Mouse (Mus musculus): ENCODE measurements around the gene Defb10. TPM values are rescaled to one million over a fixed set of nuclear protein-coding genes. Genes with fewer than 3 reads are reported as not detected.

The Defb10 gene
- not detected for polyA plus RNA-seq (2014; fragmentation: Illumina TruSeq; extraction: RNeasy Lipid Tissue Mini Kit (QIAGEN cat#74804); ENCODE audit: low read depth, low replicate concordance)

GRCm38 (mm10) chr8:21858586-21858985, at the start of gene Defb10:
Gene Defb10 (plus strand): TSS chr8:21858901.

DNA sequence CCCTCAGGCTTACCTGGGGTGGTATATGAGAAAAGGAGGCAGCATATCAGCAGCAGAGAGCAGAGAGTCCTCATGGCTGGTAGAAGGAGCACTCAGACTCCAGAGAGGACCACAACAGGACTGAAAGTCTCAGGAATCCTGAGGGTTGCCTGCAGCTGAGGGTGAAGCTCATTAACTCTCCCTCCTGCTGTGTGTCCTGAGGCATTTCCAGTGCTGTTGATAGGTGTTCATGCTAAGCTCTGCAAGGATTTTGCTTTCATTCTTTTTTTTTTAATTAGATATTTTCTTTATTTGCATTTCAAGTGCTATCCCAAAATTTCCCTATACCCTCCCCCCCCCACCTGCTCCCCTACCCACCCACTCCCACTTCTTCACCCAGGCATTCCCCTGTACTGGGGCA, 26.6 kb downstream of the Defb10 start, which contains the start of gene Defb9:
Gene Defb9, minus strand, starts transcription at position 101 of the 400 bp plus-strand sequence.

DNA sequence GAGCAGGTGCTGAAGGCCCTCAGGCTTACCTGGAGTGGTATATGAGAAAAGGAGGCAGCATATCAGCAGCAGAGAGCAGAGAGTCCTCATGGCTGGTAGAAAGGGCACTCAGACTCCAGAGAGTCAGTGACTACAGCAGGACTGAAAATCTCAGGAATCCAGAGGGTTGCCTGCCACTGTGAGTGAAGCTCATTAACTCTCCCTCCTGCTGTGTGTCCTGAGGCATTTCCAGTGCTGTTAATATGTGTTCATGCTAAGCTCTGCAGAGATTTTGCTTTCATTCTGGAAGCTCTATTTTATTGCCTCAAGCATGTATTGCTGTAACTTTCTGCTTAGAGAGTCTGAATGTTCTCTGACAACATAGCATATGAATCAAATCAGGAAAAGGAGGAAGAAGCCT, 47.6 kb downstream of the Defb10 start, which contains the start of gene Defb11:
Gene Defb11, minus strand, starts transcription at position 123 of the 400 bp plus-strand sequence.

Other genes with a start within 250 kb of the Defb10 start
- gene Defa26, start 240.7 kb upstream of the Defb10 start, polyA plus RNA-seq (2014; fragmentation: Illumina TruSeq; extraction: RNeasy Lipid Tissue Mini Kit (QIAGEN cat#74804); ENCODE audit: low read depth, low replicate concordance), result not detected
- not detected for gene Defa17, start 203.1 kb upstream of the Defb10 start, polyA plus RNA-seq (2014; fragmentation: Illumina TruSeq; extraction: RNeasy Lipid Tissue Mini Kit (QIAGEN cat#74804); ENCODE audit: low read depth, low replicate concordance)
- gene Defa34, start 193.1 kb upstream of the Defb10 start, polyA plus RNA-seq (2014; fragmentation: Illumina TruSeq; extraction: RNeasy Lipid Tissue Mini Kit (QIAGEN cat#74804); ENCODE audit: low read depth, low replicate concordance), result not detected
- gene AY761184, start 155.3 kb upstream of the Defb10 start, polyA plus RNA-seq (2014; fragmentation: Illumina TruSeq; extraction: RNeasy Lipid Tissue Mini Kit (QIAGEN cat#74804); ENCODE audit: low read depth, low replicate concordance), result not detected
- not detected for gene Defa24, start 124.4 kb upstream of the Defb10 start, polyA plus RNA-seq (2014; fragmentation: Illumina TruSeq; extraction: RNeasy Lipid Tissue Mini Kit (QIAGEN cat#74804); ENCODE audit: low read depth, low replicate concordance)
- gene Defb50, start 35.4 kb upstream of the Defb10 start, polyA plus RNA-seq (2014; fragmentation: Illumina TruSeq; extraction: RNeasy Lipid Tissue Mini Kit (QIAGEN cat#74804); ENCODE audit: low read depth, low replicate concordance), result not detected
- not detected for gene Defb2, start 19.0 kb upstream of the Defb10 start, polyA plus RNA-seq (2014; fragmentation: Illumina TruSeq; extraction: RNeasy Lipid Tissue Mini Kit (QIAGEN cat#74804); ENCODE audit: low read depth, low replicate concordance)
- gene Defb9, start 26.5 kb downstream of the Defb10 start, polyA plus RNA-seq (2014; fragmentation: Illumina TruSeq; extraction: RNeasy Lipid Tissue Mini Kit (QIAGEN cat#74804); ENCODE audit: low read depth, low replicate concordance), result not detected
- 9.1 TPM for gene Defb11, start 47.5 kb downstream of the Defb10 start, polyA plus RNA-seq (2014; fragmentation: Illumina TruSeq; extraction: RNeasy Lipid Tissue Mini Kit (QIAGEN cat#74804); ENCODE audit: low read depth, low replicate concordance)
- gene Defb15, start 73.8 kb downstream of the Defb10 start, polyA plus RNA-seq (2014; fragmentation: Illumina TruSeq; extraction: RNeasy Lipid Tissue Mini Kit (QIAGEN cat#74804); ENCODE audit: low read depth, low replicate concordance), result not detected
- gene Defb35, start 79.5 kb downstream of the Defb10 start, polyA plus RNA-seq (2014; fragmentation: Illumina TruSeq; extraction: RNeasy Lipid Tissue Mini Kit (QIAGEN cat#74804); ENCODE audit: low read depth, low replicate concordance), result not detected
- gene Defb13, start 87.9 kb downstream of the Defb10 start, polyA plus RNA-seq (2014; fragmentation: Illumina TruSeq; extraction: RNeasy Lipid Tissue Mini Kit (QIAGEN cat#74804); ENCODE audit: low read depth, low replicate concordance), result not detected
- gene Fam90a1a, start 99.8 kb downstream of the Defb10 start, polyA plus RNA-seq (2014; fragmentation: Illumina TruSeq; extraction: RNeasy Lipid Tissue Mini Kit (QIAGEN cat#74804); ENCODE audit: low read depth, low replicate concordance), result not detected
- gene Ccdc70, start 110.9 kb downstream of the Defb10 start, polyA plus RNA-seq (2014; fragmentation: Illumina TruSeq; extraction: RNeasy Lipid Tissue Mini Kit (QIAGEN cat#74804); ENCODE audit: low read depth, low replicate concordance), result not detected
- gene Atp7b, start 201.4 kb downstream of the Defb10 start, polyA plus RNA-seq (2014; fragmentation: Illumina TruSeq; extraction: RNeasy Lipid Tissue Mini Kit (QIAGEN cat#74804); ENCODE audit: low read depth, low replicate concordance), result 0.36 TPM
- 26.7 TPM for gene Alg11, start 201.8 kb downstream of the Defb10 start, polyA plus RNA-seq (2014; fragmentation: Illumina TruSeq; extraction: RNeasy Lipid Tissue Mini Kit (QIAGEN cat#74804); ENCODE audit: low read depth, low replicate concordance)